Mouse (Mus musculus): ENCODE measurements around the gene Otop2.

Gene Otop2

DNA sequence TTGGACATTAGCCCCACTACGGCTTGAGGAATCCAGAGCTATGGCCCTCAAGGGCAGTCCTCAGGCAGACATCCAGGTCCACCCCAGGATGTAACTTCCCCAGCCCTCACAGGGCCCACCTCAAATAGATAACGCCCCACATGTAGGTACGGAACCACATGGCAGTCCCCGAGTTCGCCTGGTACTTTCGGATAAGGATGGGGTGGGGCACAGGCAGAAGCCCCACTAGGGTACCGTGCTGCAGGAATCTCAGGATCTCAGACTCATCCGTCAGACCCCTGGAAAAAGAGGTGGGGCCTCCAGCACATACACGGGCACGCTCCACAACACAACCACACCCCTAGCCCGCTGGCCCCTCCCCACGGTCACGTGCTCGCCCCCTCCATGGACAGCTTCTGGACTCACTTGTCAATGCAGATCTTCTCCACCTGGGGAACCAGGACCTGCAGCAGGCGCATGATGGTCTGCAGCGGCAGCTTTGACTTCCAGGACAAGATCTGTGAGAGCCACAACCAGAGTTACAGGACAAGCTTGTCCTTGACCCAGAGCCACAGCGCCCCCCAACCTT is 41.8 kb downstream of the Otop2 start:
- DNase-seq (ENCODE audit: low spot score), result no peak

GRCm38 (mm10) chr11:115349976-115350375 is 43.0 kb downstream of the Otop2 start:
- no peak for DNase-seq (ENCODE audit: low spot score)

DNA sequence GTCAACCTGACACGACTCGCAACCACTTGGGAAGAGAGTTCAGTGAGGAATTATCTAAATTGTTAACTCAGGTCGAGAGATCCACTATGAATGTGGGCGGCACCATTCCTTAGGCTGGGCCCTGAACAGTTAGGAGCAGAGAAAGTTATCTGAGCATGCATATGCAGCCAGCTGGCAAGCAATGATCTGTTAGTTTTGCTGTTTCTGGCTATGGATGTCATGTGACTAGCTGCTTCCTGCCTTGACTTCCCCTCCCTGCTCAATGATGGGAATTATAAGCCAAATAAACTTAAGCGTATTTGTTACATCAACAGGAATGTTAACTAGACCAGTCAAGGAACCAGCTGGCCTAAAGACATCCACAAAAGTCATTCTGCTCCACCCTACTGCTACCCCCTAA is 46.4 kb downstream of the Otop2 start:
- no peak for DNase-seq (ENCODE audit: low spot score)

- DNase-seq (ENCODE audit: low spot score), result peak; percentile 69
Measured at GRCm38 (mm10) chr11:115354183-115354582, 47.2 kb downstream of the Otop2 start.

- peak; percentile 59 for DNase-seq (ENCODE audit: low spot score)
Measured at GRCm38 (mm10) chr11:115358468-115358867, 51.5 kb downstream of the Otop2 start.

DNA sequence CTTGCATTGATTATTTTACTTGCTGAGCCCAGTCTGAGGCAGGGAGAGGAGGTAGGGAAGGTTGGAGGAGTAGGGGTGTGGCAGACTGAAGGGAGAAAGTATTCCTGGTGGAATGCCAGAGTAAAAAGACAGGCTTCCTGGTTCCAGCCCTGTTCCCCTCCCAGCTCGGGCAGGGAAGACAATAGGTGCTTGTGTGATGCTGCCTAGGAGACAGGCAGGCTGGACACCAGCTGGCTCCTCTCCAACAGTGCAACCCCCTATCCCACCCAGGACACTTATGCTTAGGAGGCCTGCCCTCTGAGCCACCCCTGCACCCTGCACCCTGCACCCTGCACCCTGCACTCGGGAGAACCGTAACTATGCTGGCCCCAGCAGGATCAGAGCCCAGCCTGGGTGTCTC is 52.3 kb downstream of the Otop2 start:
- DNase-seq (ENCODE audit: low spot score), result no peak

DNA sequence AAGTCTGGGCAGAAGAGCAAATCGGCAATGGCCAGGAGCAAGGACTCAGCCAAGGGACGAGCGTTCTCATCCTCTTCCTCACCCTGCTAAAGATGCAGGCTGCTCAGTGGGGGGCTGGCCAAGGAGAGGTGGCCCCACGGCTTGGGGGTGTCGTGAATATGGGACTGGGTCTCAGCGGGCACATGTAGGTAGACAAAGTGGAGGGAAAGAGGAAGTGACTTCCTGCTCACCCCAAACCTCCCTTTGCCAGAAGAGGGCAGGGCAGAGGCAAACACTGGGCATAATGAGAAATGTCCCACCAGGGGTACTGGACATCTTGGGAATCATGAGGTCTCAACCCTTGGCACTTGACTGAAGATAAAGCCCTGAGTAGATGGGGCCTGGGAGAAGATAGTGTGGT is 52.8 kb downstream of the Otop2 start:
- no peak for DNase-seq (ENCODE audit: low spot score)

- no peak for DNase-seq (ENCODE audit: low spot score)
Measured at GRCm38 (mm10) chr11:115364136-115364535, 57.2 kb downstream of the Otop2 start.

DNA sequence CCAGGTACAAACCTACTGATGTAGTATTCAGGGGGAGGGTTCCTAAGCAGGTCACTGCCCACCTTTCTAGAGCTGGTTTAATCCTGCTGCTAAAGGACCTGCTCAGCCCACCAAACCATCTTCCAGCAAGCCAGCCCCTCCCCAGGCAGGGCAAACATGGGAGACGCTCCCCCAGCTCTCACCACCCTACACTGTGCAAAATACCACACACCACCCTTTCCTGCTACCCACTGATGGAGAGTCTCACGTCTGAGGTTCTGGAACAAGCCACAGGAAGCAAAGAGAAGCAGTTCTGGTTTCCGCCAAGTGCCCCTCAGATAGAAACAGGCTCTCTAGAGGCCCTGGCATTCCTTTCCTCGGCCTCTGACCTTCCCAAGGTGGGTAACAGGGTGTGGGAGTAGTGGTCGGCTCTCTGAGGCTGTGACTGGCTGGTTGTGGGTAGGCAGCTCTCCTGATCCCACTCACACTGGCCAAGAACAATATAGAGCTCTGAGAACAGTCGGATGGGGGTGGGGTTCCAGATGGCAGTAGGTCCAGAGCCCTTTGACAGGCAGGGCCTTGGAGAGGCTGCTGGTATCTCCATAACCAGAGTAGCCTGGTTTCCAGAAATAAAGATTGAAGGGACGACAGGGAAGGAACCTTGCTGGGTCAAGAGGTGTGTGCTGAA is 59.2 kb downstream of the Otop2 start:
- no peak for DNase-seq (ENCODE audit: low spot score)

DNA sequence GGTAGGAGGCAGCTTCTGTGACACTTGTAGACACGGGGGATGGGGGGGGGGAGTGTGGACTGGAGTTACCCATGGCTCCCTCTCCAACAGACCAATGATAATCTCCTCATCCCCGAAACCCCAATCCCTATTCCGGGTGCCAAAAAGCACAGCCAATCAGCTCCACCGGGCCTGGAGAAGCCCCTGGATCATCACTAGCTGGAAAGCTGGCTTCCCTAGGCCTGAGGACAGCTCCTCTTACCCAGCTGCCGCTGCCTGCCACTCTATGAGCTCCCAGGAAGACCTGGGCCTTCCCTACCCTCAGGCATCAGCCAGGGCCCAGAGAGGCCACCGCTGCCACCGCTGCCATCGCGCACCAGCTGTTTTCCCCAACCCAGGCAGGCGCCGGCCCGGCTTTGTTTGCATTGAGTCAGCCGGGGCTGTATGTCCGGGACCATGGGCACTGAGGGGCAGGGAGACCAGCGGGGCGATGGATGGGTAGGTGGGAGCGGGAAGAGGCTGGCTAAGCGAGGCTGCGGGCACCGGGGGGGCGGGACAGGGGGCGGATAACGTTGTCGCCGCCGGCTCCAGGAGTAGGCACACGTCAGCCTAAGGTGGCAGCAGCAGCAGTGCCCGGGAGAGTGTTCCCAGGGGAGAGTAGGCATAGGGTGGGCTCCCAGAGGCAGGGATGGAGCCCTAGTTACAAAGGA is 59.9 kb downstream of the Otop2 start:
- DNase-seq (ENCODE audit: low spot score), result no peak

DNA sequence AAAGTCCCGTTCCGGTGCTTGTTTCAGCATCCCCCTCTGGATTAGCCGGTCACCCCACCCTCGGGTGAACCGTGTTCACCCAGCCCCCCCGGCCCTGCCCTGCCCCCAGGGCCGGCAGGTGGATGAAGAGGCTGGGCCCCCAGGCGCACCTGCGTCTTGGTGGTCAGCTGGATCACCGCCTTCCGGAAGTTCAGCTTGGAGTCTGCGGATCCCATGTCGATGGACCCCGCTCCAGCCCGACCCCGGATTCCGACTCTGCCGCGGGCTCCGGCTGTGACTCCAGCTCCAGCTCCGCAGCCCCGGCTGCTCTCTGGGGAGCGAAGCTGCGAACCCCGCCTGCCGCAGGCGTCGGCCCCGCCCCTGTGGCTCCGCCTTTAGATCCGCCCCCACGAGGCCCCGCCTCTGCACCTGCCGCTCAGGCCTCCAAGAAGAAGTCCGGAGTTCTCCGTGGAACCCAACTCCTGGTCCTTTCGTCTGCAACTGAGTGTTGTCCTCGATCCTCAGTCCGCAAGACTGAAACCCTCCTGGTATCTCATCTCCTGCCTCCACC is 60.5 kb downstream of the Otop2 start, which contains the start of gene Hid1:
Hid1 (minus strand) TSS at position 362 of the 550 bp plus-strand sequence.
- DNase-seq (ENCODE audit: low spot score), result peak; percentile 82

DNA sequence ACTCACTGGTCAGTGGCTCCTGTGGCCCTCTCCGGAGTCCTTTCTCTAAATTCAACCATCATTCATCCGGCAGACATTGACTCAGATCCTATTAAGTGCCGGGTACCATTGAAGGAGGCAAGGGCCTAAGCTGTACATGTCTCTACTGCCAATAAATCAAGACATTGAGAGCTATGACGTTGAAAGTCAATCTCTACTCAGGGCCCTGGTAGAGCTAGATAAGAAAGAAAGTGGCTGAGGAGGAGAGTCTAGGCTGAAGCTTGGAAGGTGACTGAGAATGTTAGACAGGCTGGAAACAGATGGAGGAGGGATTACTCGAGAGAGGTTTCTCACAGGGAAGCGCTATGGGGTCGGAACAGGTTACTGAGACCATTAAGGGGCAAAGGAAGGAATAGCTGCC is 63.4 kb downstream of the Otop2 start:
- no peak for DNase-seq (ENCODE audit: low spot score)

DNA sequence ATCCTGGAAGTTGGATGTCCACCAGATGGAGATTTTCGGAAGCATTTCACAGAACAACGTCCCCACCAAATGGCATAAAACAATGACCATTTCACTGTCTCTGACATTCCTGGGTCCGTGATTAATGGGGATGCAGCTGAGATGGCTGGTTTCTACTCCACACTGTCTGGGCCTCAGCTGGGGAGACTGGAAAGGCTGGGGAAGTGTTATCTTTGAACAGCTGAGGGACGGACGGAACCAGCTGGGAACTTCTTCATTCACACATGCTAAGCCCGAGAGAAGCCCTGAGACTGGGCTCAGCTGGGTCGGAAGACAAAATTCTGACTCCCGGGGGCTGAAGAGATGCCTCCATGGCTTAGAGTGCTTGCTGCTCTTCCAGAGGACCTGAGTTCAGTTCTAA is 64.4 kb downstream of the Otop2 start:
- DNase-seq (ENCODE audit: low spot score), result no peak

- DNase-seq (ENCODE audit: low spot score), result no peak
Measured at GRCm38 (mm10) chr11:115372015-115372414, 65.1 kb downstream of the Otop2 start.

- DNase-seq (ENCODE audit: low spot score), result no peak
Measured at GRCm38 (mm10) chr11:115372737-115373136, 65.8 kb downstream of the Otop2 start.

DNA sequence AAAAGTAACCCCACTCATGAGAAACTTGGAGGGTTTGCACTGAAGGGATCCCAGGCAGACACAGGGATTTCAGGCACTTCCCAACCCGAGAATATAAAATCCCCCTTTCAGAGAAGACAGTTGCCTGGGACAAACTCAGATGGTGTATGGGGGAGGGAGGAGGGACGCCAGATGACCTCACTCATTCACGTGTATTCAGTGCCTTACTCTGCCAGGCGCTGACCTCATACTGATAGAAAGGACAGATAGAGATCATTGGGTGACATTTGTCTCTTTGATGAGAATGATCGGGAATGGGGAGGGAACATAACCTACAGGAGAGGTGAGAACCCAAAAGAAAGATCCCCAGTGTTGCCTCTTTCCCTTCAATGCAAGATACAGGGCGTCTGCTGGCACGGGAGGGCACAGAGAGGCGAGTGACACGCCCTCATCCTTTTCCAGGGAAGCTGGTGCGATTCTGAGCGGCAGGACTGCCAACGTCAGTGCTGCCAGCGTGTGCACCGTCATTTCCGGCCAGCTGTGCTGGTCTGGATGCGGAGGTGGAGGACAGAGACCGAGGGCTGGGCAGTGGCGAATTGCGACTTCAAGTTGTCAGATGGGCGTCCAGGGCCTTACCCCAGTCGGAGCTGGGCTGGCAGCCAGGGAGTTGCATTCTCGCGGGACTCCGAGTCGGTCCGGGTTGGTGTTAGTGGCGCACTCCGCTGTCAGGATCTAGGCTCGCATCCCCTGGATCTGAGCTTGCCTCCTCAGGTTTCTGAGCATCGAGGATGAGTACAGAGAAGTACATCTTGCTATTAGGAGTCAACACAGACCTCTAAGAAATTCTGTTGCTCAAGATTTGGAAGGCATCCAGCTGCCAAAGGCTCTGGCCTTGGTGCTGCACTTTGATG is 67.1 kb downstream of the Otop2 start:
- DNase-seq (ENCODE audit: low spot score), result peak; percentile 68

DNA sequence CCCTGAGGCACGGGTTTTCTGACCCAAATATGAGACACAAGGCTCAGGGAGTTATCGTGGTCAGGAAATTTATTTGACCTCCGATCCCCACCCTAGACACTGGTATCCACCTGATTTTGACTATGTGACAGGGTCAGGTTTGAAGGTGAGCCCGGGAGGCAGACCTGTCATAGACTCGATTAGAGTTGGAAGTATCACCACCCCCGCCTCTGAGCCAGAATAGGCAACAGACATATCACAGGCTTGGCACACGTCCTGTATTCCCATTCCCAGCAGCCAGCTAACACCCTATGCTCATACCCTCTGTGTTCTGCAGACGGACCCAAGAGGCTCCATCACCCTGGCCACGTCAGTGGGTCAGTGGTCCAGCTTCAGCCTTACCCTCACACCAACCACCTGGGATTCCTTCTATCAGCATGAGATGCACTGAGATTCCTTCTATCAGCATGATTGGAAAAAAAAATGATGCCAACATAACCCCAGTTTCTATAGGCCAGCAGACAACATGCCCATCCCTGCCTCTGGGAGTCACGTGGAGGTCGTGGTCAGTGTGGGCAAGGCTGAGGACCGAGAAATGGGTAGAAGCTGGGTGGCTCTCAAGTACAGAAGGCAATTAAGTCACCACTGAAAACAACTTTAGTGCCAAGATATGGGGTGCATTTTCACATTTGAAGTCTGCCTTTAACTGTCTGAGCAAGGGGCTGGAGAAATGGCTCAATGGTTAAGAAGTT is 67.9 kb downstream of the Otop2 start:
- DNase-seq (ENCODE audit: low spot score), result no peak

DNA sequence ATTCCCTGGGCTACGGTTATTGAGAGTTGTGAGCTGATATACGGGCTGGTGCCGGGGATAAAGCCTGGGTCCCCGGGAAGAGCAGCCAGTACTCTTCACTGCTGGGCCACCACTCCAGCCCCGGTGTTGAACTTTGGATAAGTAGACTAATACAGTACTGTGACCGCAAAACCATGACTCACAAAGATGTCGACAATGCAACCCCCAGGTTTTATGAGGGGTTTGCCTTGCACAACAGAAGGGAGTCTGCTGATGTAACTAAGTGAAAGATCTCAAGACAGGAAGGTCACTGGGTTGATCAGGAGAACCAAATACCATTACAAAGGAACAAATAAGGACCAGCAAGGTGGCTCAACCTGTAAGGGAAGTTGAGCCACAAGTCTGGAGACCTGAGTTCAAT is 69.8 kb downstream of the Otop2 start:
- no peak for DNase-seq (ENCODE audit: low spot score)

- DNase-seq (ENCODE audit: low spot score), result no peak
Measured at GRCm38 (mm10) chr11:115377254-115377653, 70.3 kb downstream of the Otop2 start.

- DNase-seq (ENCODE audit: low spot score), result no peak
Measured at GRCm38 (mm10) chr11:115377854-115378253, 70.9 kb downstream of the Otop2 start.

- no peak for DNase-seq (ENCODE audit: low spot score)
Measured at GRCm38 (mm10) chr11:115381276-115381675, 74.3 kb downstream of the Otop2 start.
